Mouse (Mus musculus): ENCODE data around the gene Prrc2b.

- TF ChIP-seq EP300 (IDR thresholded peaks at IDR 0.05; ENCODE audit: low read depth): no peak
- TF ChIP-seq CTCF (IDR thresholded peaks at IDR 0.05; ENCODE audit: low read depth): no peak
Observed at GRCm38 (mm10) chr2:32103557-32103956, 47.3 kb upstream of the Prrc2b start.
